8 mouse cellular contexts compared by ENCODE assay signal in genomic region chrX:71214441-71215112, GRCm38 (mm10). TPM values are rescaled to one million over a fixed set of nuclear protein-coding genes. Genes with fewer than 3 reads are reported as not detected.
DNase-seq lines count a peak whose midpoint lies in the region; ATAC-seq lines count a peak whose summit lies in the region.

No protein-coding gene starts in this region.

- H3K4me2 ChIP-seq in heart, embryonic 14.5 days (ENCODE audit: low read length): peak overlapping the region; percentile 75
- H3K4me2 ChIP-seq in liver, embryonic 13.5 days: peak overlapping the region; percentile 73

- H3K9me3 ChIP-seq in heart, embryonic 14.5 days (ENCODE audit: control insufficient read depth, low read length): no peaks in the 10 kb centered on the region
- no peaks in the 10 kb centered on the region for H3K9me3 ChIP-seq in liver, embryonic 13.5 days (replicated peaks)

- no peak overlapping the region for H3K27ac ChIP-seq in heart, embryonic 14.5 days (replicated peaks in 1 of 2; ENCODE audit: control insufficient read depth in 1 of 2, insufficient read depth in 1 of 2, low read depth in 2 of 2, low read length in 2 of 2)
- H3K27ac ChIP-seq in liver, embryonic 13.5 days: no peak overlapping the region

- H3K4me1 ChIP-seq in heart, embryonic 14.5 days (ENCODE audit: control insufficient read depth in 2 of 2, insufficient read depth in 2 of 2, low read length in 2 of 2): no peaks in the 10 kb centered on the region
- peaks cover 5% of the 10 kb centered on the region for H3K4me1 ChIP-seq in liver, embryonic 13.5 days (replicated peaks)

- peak overlapping the region; percentile 51 to 76 for H3K4me3 ChIP-seq in heart, embryonic 14.5 days (ENCODE audit: control insufficient read depth in 1 of 2, insufficient read depth in 1 of 2, low read depth in 1 of 2, low read length in 2 of 2)
- peak overlapping the region; percentile 62 for H3K4me3 ChIP-seq in liver, embryonic 13.5 days (replicated peaks)

- DNase-seq in c-Kit-negative CD71-positive TER-119-positive erythroid progenitor cells, embryonic 14.5 days (ENCODE audit: low read depth, low spot score): peak; percentile 63
- peak; percentile 90 for DNase-seq in fibroblast of lung, adult 2 months (ENCODE audit: low read depth)
- DNase-seq in kidney, postnatal 14 days: peak; percentile 91
- DNase-seq in liver, embryonic 13.5 days: peak; percentile 81
- DNase-seq in neural tube, embryonic 10.5 days (ENCODE audit: extremely low spot score, low spot score): peak; percentile 76
- DNase-seq in telencephalon, adult 2 months (ENCODE audit: low read depth, low spot score): peak; percentile 87

- WGBS in heart, embryonic 14.5 days: 21% methylated on average over 20 of the region's 20 CpGs
- WGBS in liver, embryonic 13.5 days (ENCODE audit: insufficient replicate concordance): 17% methylated on average over 20 of the region's 20 CpGs

- no peaks in the 10 kb centered on the region for H3K27me3 ChIP-seq in heart, embryonic 14.5 days (ENCODE audit: control insufficient read depth, insufficient read depth, low read length)
- H3K27me3 ChIP-seq in liver, embryonic 13.5 days: no peaks in the 10 kb centered on the region

- H3K9ac ChIP-seq in heart, embryonic 14.5 days (ENCODE audit: low read length): peak overlapping the region; percentile 68
- peak overlapping the region; percentile 64 for H3K9ac ChIP-seq in liver, embryonic 13.5 days

- H3K36me3 ChIP-seq in heart, embryonic 14.5 days (ENCODE audit: control insufficient read depth, insufficient read depth, low read length): no peaks in the 10 kb centered on the region
- H3K36me3 ChIP-seq in liver, embryonic 13.5 days: no peaks in the 10 kb centered on the region

- peak; percentile 93 for ATAC-seq in CD4-positive, CD25-positive, alpha-beta regulatory T cell, adult 4 months
- peak; percentile 96 for ATAC-seq in heart, embryonic 14.5 days (ENCODE audit: insufficient number of reproducible peaks, insufficient read depth, low FRiP score, low read depth)
- ATAC-seq in liver, embryonic 13.5 days (ENCODE audit: low read depth): peak; percentile 96

RNA-seq across cellular contexts. Expression of gene Mtm1, which starts 4.0 kb away (rescaled TPM):
- 10 to 100 TPM; 12.0 to 13.5 TPM for polyA plus RNA-seq in CD4-positive, CD25-positive, alpha-beta regulatory T cell, adult 4 months (2017; shearing (Covaris generic))
- 5.4 and 5.7 TPM in 2 replicates for polyA plus RNA-seq in heart, embryonic 14.5 days (2014; fragmentation: Nextera tagmentation; extraction: Ambion mirVana)
- 3.0 and 4.4 TPM in 2 replicates for polyA plus RNA-seq in liver, embryonic 13.5 days (2015; fragmentation: Nextera tagmentation; extraction: Ambion mirVana)
